In genomic region chr2:174674287-174675045, GRCm38 (mm10) we compare ENCODE assay signal across 8 mouse cellular contexts. TPM values are rescaled to one million over a fixed set of nuclear protein-coding genes. Genes with fewer than 3 reads are reported as not detected.
DNase-seq lines count a peak whose midpoint lies in the region; ATAC-seq and TF ChIP-seq lines count a peak whose summit lies in the region.

No protein-coding gene starts in this region.

- peak overlapping the region; percentile 26; the same call in 1 of the 2 replicates for H3K9ac ChIP-seq in limb, embryonic 15.5 days

- H3K9me3 ChIP-seq in limb, embryonic 15.5 days, result no peaks in the 10 kb centered on the region

- peak overlapping the region; percentile 77 for H3K4me3 ChIP-seq in gastrocnemius, adult 2 months
- H3K4me3 ChIP-seq in testis, adult 2 months (ENCODE audit: control insufficient read depth, low read depth, low read length), result peak overlapping the region; percentile 29
- peak overlapping the region; percentile 45 for H3K4me3 ChIP-seq in limb, embryonic 15.5 days

- intact Hi-C loops in gastrocnemius, adult 2 months (cut with DNase I), result loop anchor here (1.0 to 5.0 kb wide), 3 partner anchors 183 to 362 kb away; no protein-coding TSS in a partner anchor

- no peak for TF ChIP-seq CTCF in gastrocnemius, adult 2 months (IDR thresholded peaks at IDR 0.05)
- TF ChIP-seq CTCF in testis, adult 2 months (IDR thresholded peaks at IDR 0.05; ENCODE audit: control insufficient read depth, insufficient read depth, insufficient replicate concordance, low read depth, low read length), result no peak

- no peaks in the 10 kb centered on the region for H3K36me3 ChIP-seq in testis, adult 2 months (ENCODE audit: control insufficient read depth, insufficient read depth, low read length)
- H3K36me3 ChIP-seq in limb, embryonic 15.5 days, result no peaks in the 10 kb centered on the region

- peak overlapping the region; percentile 95 for H3K4me2 ChIP-seq in limb, embryonic 15.5 days

- no peaks in the 10 kb centered on the region for H3K27me3 ChIP-seq in testis, adult 2 months (ENCODE audit: control insufficient read depth, insufficient read depth, low read length)
- H3K27me3 ChIP-seq in limb, embryonic 15.5 days, result 0 out of 2 replicates have a peak, but pooled peaks cover 5% of the 10 kb centered on the region

- DNase-seq in gastrocnemius, adult 2 months, result no peak
- DNase-seq in gastrocnemius, postnatal 25 days, result no peak
- DNase-seq in testis, postnatal 10 days (ENCODE audit: low spot score), result no peak
- DNase-seq in spleen, postnatal 4 days (ENCODE audit: low spot score in 2 of 2), result no peak
- DNase-seq in cerebellum, postnatal 14 days, result no peak
- no peak for DNase-seq in right cerebral cortex, postnatal 14 days

- peaks cover 14% of the 10 kb centered on the region for H3K4me1 ChIP-seq in testis, adult 2 months (ENCODE audit: control insufficient read depth, insufficient read depth, low read length)
- H3K4me1 ChIP-seq in limb, embryonic 15.5 days, result peaks cover 21% of the 10 kb centered on the region

- WGBS in limb, embryonic 15.5 days, result 2% methylated on average over 16 of the region's 16 CpGs

- peak; percentile 30 for ATAC-seq in limb, embryonic 15.5 days (ENCODE audit: insufficient number of reproducible peaks, low FRiP score, low TSS enrichment, low read depth)

- H3K27ac ChIP-seq in gastrocnemius, adult 2 months, result no peak overlapping the region; the same call in 1 of the 2 replicates
- H3K27ac ChIP-seq in testis, adult 2 months (ENCODE audit: control insufficient read depth, insufficient read depth, low read depth, low read length), result no peak overlapping the region
- 0 out of 2 replicates have a peak overlapping the region, but pooled peaks have one; percentile 11 for H3K27ac ChIP-seq in limb, embryonic 15.5 days

- TF ChIP-seq POLR2A in testis, adult 2 months (IDR thresholded peaks at IDR 0.05; ENCODE audit: control insufficient read depth, low read depth, low read length), result no peak

RNA-seq across cellular contexts. Expression of gene Zfp831, which starts 31.1 kb away (rescaled TPM):
- not detected for total RNA-seq in gastrocnemius, adult 2 months (2021)
- under 1 TPM in 1 of 2 experiments, not detected in 1; 0.03 TPM for total RNA-seq in gastrocnemius, postnatal 25 days (2021)
- 0.09 and 0.12 TPM in 2 replicates for polyA plus RNA-seq in testis, adult 2 months (2012; rRNA removed)
- polyA plus RNA-seq in limb, embryonic 15.5 days (2015; fragmentation: Nextera tagmentation; extraction: Ambion mirVana), result not detected in 2 replicates
